8 mouse cellular contexts compared by ENCODE assay signal in genomic region chr5:24512271-24512670, GRCm38 (mm10). TPM values are rescaled to one million over a fixed set of nuclear protein-coding genes. Genes with fewer than 3 reads are reported as not detected.
DNase-seq lines count a peak whose midpoint lies in the region; ATAC-seq and TF ChIP-seq lines count a peak whose summit lies in the region.
"Had no signal": no experiment of that assay in that cellular context is flagged by ENCODE, and none has a peak within 500 bp of the region (broad histone marks: within the 10 kb centered on the region; RNA-seq: fewer than 3 reads in every experiment).

No protein-coding gene starts in this region.

- peak overlapping the region; percentile 93 for H3K27ac ChIP-seq in ES-Bruce4 (ENCODE audit: insufficient read depth, low read length)
- no peak overlapping the region for H3K27ac ChIP-seq in lung, postnatal 0 days (ENCODE audit: low read length)
- H3K27ac ChIP-seq in midbrain, embryonic 16.5 days (ENCODE audit: low read length), result no peak overlapping the region

- 0 out of 2 replicates have a peak, but pooled peaks cover 5% of the 10 kb centered on the region for H3K9me3 ChIP-seq in ES-Bruce4 (replicated peaks; ENCODE audit: control insufficient read depth, insufficient read depth, low read length, poor library complexity, severe bottlenecking)
- no peaks in the 10 kb centered on the region for H3K9me3 ChIP-seq in lung, postnatal 0 days (ENCODE audit: low read length)
- no peaks in the 10 kb centered on the region for H3K9me3 ChIP-seq in midbrain, embryonic 16.5 days (replicated peaks; ENCODE audit: control insufficient read depth, low read length, poor library complexity, severe bottlenecking)

- no peak overlapping the region for H3K4me2 ChIP-seq in lung, postnatal 0 days (replicated peaks; ENCODE audit: low read depth, low read length)
- H3K4me2 ChIP-seq in midbrain, embryonic 16.5 days (ENCODE audit: low read length), result no peak overlapping the region

- no peak for TF ChIP-seq EP300 in ES-Bruce4 (IDR thresholded peaks at IDR 0.05; ENCODE audit: insufficient read depth, low read depth, low read length)
- TF ChIP-seq EP300 in lung, postnatal 0 days (IDR thresholded peaks at IDR 0.05), result no peak

- peak overlapping the region; percentile 15; the same call in 1 of the 2 replicates for H3K9ac ChIP-seq in ES-Bruce4 (ENCODE audit: low read depth, poor library complexity, severe bottlenecking)
- no peak overlapping the region for H3K9ac ChIP-seq in lung, postnatal 0 days (replicated peaks; ENCODE audit: low read depth)
- H3K9ac ChIP-seq in midbrain, embryonic 16.5 days (ENCODE audit: low read depth, low read length), result no peak overlapping the region

- 23% methylated on average over 8 of the region's 8 CpGs for WGBS in lung, postnatal 0 days
- 56% methylated on average over 8 of the region's 8 CpGs for WGBS in midbrain, embryonic 16.5 days

- intact Hi-C loops in heart, postnatal 36 days (cut with DNase I), result no loop called here

- peak; percentile 53 for ATAC-seq in lung, postnatal 0 days
- ATAC-seq in erythroblast, adult 5-6 weeks (replicated peaks; ENCODE audit: low FRiP score, poor library complexity, severe bottlenecking), result no peak
- ATAC-seq in midbrain, embryonic 16.5 days, result no peak

- H3K27me3 ChIP-seq in ES-Bruce4 (ENCODE audit: control insufficient read depth, insufficient read depth, low read length, poor library complexity, severe bottlenecking), result no peaks in the 10 kb centered on the region
- no peaks in the 10 kb centered on the region for H3K27me3 ChIP-seq in lung, postnatal 0 days (replicated peaks; ENCODE audit: insufficient read depth, low read length)
- no peaks in the 10 kb centered on the region for H3K27me3 ChIP-seq in midbrain, embryonic 16.5 days (ENCODE audit: control insufficient read depth, insufficient read depth, low read depth, low read length)

- TF ChIP-seq POLR2A in ES-Bruce4 (IDR thresholded peaks at IDR 0.05; ENCODE audit: insufficient read depth, low read length), result no peak

- peak; percentile 64 for DNase-seq in WW6 (ENCODE audit: low read depth, low spot score)
- DNase-seq in heart, postnatal 36 days, result peak; percentile 23 to 32
- DNase-seq in lung, postnatal 0 days (ENCODE audit: low spot score), result peak; percentile 74
- no peak for DNase-seq in thymus, postnatal 4 days

- H3K4me1 ChIP-seq in ES-Bruce4 (ENCODE audit: control insufficient read depth, insufficient read depth, low read length), result peaks cover 3% of the 10 kb centered on the region
- no peaks in the 10 kb centered on the region for H3K4me1 ChIP-seq in lung, postnatal 0 days (ENCODE audit: insufficient read depth, low read depth, low read length)
- H3K4me1 ChIP-seq in midbrain, embryonic 16.5 days (ENCODE audit: control insufficient read depth, insufficient read depth, low read length), result no peaks in the 10 kb centered on the region

- TF ChIP-seq CTCF in ES-Bruce4 (IDR thresholded peaks at IDR 0.05; ENCODE audit: low read depth, low read length), result no peak
- TF ChIP-seq CTCF in lung, postnatal 0 days (IDR thresholded peaks at IDR 0.05), result no peak

- H3K36me3 ChIP-seq in ES-Bruce4 (ENCODE audit: control insufficient read depth, insufficient read depth, low read length, poor library complexity, severe bottlenecking), result no peaks in the 10 kb centered on the region
- no peaks in the 10 kb centered on the region for H3K36me3 ChIP-seq in lung, postnatal 0 days (ENCODE audit: insufficient read depth, low read length)
- H3K36me3 ChIP-seq in midbrain, embryonic 16.5 days (ENCODE audit: control insufficient read depth, insufficient read depth, low read length), result no peaks in the 10 kb centered on the region

- peak overlapping the region; percentile 39 for H3K4me3 ChIP-seq in ES-Bruce4 (ENCODE audit: low read depth, low read length)
- H3K4me3 ChIP-seq in lung, postnatal 0 days (ENCODE audit: low read depth, low read length), result no peak overlapping the region
- H3K4me3 ChIP-seq in midbrain, embryonic 16.5 days (ENCODE audit: low read depth, low read length), result no peak overlapping the region

RNA-seq across cellular contexts. Expression of gene Gbx1, which starts 14.7 kb away (rescaled TPM):
- 0.20 TPM in 1 of 2 replicates, not detected in the other for polyA plus RNA-seq in ES-Bruce4 (2011; ENCODE audit: insufficient read depth, insufficient read length, low read depth, missing spikeins)
- not detected for total RNA-seq in heart, postnatal 36 days (2021)
- 0.06 TPM in 1 of 2 replicates, not detected in the other for polyA plus RNA-seq in lung, postnatal 0 days (2015; fragmentation: Nextera tagmentation; extraction: Ambion mirVana)
- total RNA-seq in erythroblast, adult 5-6 weeks (2015; ENCODE audit: low replicate concordance), result not detected in 2 replicates
- total RNA-seq in erythroblast, adult 5-6 weeks (2017; ENCODE audit: low replicate concordance), result not detected in 2 replicates
- polyA plus RNA-seq in midbrain, embryonic 16.5 days (2015; fragmentation: Nextera tagmentation; extraction: Ambion mirVana), result 0.20 and 0.21 TPM in 2 replicates
- total RNA-seq: adrenal gland, postnatal 36 days had no signal

RNA-seq across cellular contexts. Expression of gene Asb10, which starts 28.5 kb away (rescaled TPM):
- not detected in 2 replicates for polyA plus RNA-seq in ES-Bruce4 (2011; ENCODE audit: insufficient read depth, insufficient read length, low read depth, missing spikeins)
- 10 to 100 TPM; 73.0 to 82.3 TPM for total RNA-seq in heart, postnatal 36 days (2021)
- 0.21 and 0.29 TPM in 2 replicates for polyA plus RNA-seq in lung, postnatal 0 days (2015; fragmentation: Nextera tagmentation; extraction: Ambion mirVana)
- not detected in 2 replicates for total RNA-seq in erythroblast, adult 5-6 weeks (2015; ENCODE audit: low replicate concordance)
- total RNA-seq in erythroblast, adult 5-6 weeks (2017; ENCODE audit: low replicate concordance), result 0.14 TPM in 1 of 2 replicates, not detected in the other
- polyA plus RNA-seq in midbrain, embryonic 16.5 days (2015; fragmentation: Nextera tagmentation; extraction: Ambion mirVana), result 0.15 TPM in 1 of 2 replicates, not detected in the other

RNA-seq across cellular contexts. Expression of gene 4931409K22Rik, which starts 44.3 kb away (rescaled TPM):
- polyA plus RNA-seq in ES-Bruce4 (2011; ENCODE audit: insufficient read depth, insufficient read length, low read depth, missing spikeins), result not detected in 2 replicates
- total RNA-seq in heart, postnatal 36 days (2021), result not detected
- not detected in 2 replicates for polyA plus RNA-seq in lung, postnatal 0 days (2015; fragmentation: Nextera tagmentation; extraction: Ambion mirVana)
- total RNA-seq in erythroblast, adult 5-6 weeks (2015; ENCODE audit: low replicate concordance), result not detected in 2 replicates
- total RNA-seq in erythroblast, adult 5-6 weeks (2017; ENCODE audit: low replicate concordance), result not detected in 2 replicates
- polyA plus RNA-seq in midbrain, embryonic 16.5 days (2015; fragmentation: Nextera tagmentation; extraction: Ambion mirVana), result 0.08 TPM in 1 of 2 replicates, not detected in the other
- total RNA-seq: adrenal gland, postnatal 36 days had no signal
